Mouse (Mus musculus) small intestine, adult 10 weeks (tissue): ENCODE measurements around the gene Ptpn18. TPM values are rescaled to one million over a fixed set of nuclear protein-coding genes. Genes with fewer than 3 reads are reported as not detected.

ENCODE experiments used
- polyA plus RNA-seq: library from polyadenylated mRNA; stranded (reverse); fragments of 350-450 nt; fragmentation: Illumina TruSeq; extraction: RNeasy Lipid Tissue Mini Kit (QIAGEN cat#74804); gene quantifications from one replicate; pipeline ENCODE4 v1.2.3, GENCODE M21; 2014; ENCODE audit warnings: low replicate concordance

The Ptpn18 gene
- 6.2 TPM for polyA plus RNA-seq

DNA sequence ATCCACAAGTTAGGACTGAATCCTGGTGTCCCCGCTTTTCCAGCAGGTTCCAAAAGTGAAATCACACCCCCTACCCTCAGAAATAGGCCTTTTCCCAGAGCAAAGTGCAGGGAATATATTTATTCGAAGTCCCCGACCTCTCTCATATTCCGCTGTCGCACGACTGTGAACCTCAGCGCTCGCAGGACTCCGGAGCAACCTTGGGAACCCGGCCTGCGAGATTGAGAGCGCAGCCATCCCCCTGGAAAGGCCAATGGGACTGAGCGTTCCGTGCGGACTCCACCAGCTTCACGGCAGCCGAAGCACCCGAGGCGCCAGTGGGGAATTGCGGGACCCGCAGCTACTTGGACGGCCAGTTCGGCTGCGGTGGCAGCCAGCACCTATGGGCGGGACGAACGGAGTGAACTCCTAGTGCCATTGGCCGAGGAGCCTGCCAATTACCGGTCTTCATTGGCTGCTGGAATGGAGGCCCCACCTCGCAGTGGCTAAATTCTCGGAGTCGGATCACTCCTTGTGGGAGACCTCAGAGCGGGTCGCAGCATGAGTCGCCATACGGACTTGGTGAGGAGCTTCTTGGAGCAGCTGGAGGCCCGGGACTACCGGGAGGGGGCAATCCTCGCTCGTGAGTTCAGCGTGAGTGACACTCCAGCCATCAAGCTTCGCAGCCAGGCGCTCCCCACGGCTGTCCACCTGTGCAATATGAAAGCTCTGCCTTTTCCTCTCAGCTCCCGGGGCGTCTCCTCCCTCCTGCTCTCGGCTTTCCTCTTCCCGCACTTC is at the start of gene Ptpn18:
TSS of gene Ptpn18 (plus strand) at position 479 of the 777 bp plus-strand sequence.

DNA sequence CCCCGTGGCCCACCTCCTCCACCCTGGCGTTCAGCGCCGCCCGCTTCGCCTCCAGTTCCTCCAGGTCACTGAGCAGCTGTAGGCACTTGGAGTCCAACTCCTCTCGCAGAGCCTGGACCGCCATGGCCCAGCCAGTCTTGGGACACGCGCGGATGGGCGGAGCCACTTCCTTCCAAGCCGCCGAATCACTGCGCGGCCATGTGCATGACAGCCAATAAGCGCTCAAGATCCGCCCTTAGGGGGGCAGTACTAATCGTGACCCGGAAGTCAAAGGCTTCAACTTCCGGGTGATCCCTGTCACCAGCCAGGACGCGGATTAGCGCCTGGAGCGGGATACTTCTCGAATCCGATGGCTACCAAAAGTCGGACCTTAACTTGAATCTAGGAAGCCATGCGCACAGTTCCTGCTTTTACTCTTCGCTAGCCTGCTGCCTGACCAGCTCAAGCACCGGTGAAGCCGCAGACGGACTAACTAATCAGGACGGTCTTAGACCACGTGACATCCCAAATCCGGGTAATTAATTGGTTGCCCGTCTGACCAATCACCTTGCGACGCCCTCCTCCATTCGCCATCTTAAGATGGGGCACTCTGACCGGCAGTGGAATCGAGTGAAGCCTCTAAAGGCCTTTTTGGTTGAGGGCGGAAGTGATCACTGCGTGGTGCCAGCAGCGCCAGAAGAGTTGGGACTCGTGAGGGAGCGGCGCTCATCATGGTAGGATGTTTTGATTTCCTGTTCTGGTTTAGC is 20.2 kb upstream of the Ptpn18 start, which contains the start of the genes Ccdc115 and Imp4:
TSS of gene Ccdc115 (minus strand) at position 458 of the 746 bp plus-strand sequence.
TSS of gene Imp4 (plus strand) at position 637 of the 746 bp plus-strand sequence.

Other genes starting within 250 kb of the Ptpn18 start
- 13.8 TPM for gene Ccdc115, start 20.1 kb upstream of the Ptpn18 start, polyA plus RNA-seq
- gene Imp4, start 19.9 kb upstream of the Ptpn18 start, polyA plus RNA-seq, result 8.5 TPM
- gene Prss39, start 38.6 kb downstream of the Ptpn18 start, polyA plus RNA-seq, result not detected
- gene Cfc1, start 75.9 kb downstream of the Ptpn18 start, polyA plus RNA-seq, result not detected
- not detected for gene Prss40, start 101.2 kb downstream of the Ptpn18 start, polyA plus RNA-seq
- not detected for gene Amer3, start 119.9 kb downstream of the Ptpn18 start, polyA plus RNA-seq